Mouse (Mus musculus): ENCODE data around the gene Sf3b3.

DNA sequence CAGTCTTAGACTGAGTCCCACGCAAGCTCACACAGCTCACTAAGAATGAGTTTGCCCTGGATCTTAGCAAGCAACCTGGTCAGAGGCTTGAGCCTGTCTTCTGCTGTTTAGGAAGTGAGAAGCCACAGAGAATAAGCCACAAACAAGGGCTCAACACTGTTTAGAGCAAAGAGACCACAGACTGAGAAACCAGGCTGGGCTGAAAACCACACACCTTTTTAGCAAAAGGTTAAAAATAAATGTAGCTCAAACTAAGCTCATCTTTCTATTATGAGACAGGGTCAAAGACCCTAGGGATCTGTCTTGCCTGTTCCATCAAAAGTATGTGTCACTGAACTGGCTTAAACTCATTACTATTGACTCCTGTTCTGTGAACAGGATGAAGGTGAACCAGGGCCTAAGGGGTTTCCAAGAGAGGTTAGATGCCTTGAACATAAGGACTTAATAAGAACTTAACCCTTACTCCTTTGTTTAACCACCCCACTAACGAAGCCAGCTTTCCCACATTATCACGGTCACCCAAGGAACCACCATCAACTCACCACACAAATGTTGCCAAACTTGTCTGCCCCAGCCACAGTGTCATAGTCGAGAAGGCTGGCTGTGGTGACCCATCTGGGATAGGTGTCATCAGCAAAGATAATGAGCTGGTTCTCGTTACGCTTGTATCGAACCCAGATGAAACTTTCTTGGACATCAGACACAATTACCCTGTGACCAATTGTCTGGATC is 33.3 kb downstream of the Sf3b3 start:
- no peak for TF ChIP-seq CTCF (IDR thresholded peaks at IDR 0.05; ENCODE audit: extremely low read depth, insufficient read length, insufficient replicate concordance, low read depth, low read length)
- TF ChIP-seq POLR2A (IDR thresholded peaks at IDR 0.05; ENCODE audit: low read depth, low read length), result no peak

Measured in small intestine, adult 2 months (tissue).